Mouse (Mus musculus) testis, postnatal 10 days (tissue): ENCODE data around the gene Traip.

Experiments
- DNase-seq: peaks from one replicate; pipeline ENCODE4 v3.0.0; 2021; ENCODE audit warnings: low spot score

The Traip gene

GRCm38 (mm10) chr9:107971690-107972541 lies 22.0 kb downstream of the Traip start:
- no peak for DNase-seq

- DNase-seq = no peak
Observed at GRCm38 (mm10) chr9:107974491-107975171, 24.7 kb downstream of the Traip start.

GRCm38 (mm10) chr9:107975399-107976386 lies 25.8 kb downstream of the Traip start, which contains the start of gene Uba7:
TSS of gene Uba7 (plus strand) at chr9:107975505.
- no peak for DNase-seq

GRCm38 (mm10) chr9:107978815-107979214 lies 28.9 kb downstream of the Traip start:
- no peak for DNase-seq

- DNase-seq = no peak
Observed at GRCm38 (mm10) chr9:107981684-107982605, 32.0 kb downstream of the Traip start.

GRCm38 (mm10) chr9:107982681-107983346 lies 32.9 kb downstream of the Traip start, which contains the start of gene Gm20661:
TSS of gene Gm20661 (plus strand) at chr9:107983058.
- DNase-seq = peak; percentile 73

- peak; percentile 85 for DNase-seq
Observed at GRCm38 (mm10) chr9:107983421-107983890, 33.5 kb downstream of the Traip start.

GRCm38 (mm10) chr9:107984052-107984753 lies 34.3 kb downstream of the Traip start:
- no peak for DNase-seq

GRCm38 (mm10) chr9:107984754-107985055 lies 34.8 kb downstream of the Traip start:
- no peak for DNase-seq

GRCm38 (mm10) chr9:107985131-107986119 lies 35.5 kb downstream of the Traip start, which contains the start of gene Inka1:
TSS of gene Inka1 (minus strand) at chr9:107985879.
- peak; percentile 95 for DNase-seq

- peak; percentile 84 for DNase-seq
Observed at GRCm38 (mm10) chr9:107986376-107986775, 36.4 kb downstream of the Traip start.

- DNase-seq = no peak
Observed at GRCm38 (mm10) chr9:107987950-107988349, 38.0 kb downstream of the Traip start.

GRCm38 (mm10) chr9:107992197-107992596 lies 42.3 kb downstream of the Traip start, which contains the start of gene Cdhr4:
TSS of gene Cdhr4 (plus strand) at chr9:107992497.
- no peak for DNase-seq

GRCm38 (mm10) chr9:107993013-107993412 lies 43.1 kb downstream of the Traip start:
- no peak for DNase-seq

- DNase-seq = no peak
Observed at GRCm38 (mm10) chr9:107994464-107994863, 44.5 kb downstream of the Traip start.

GRCm38 (mm10) chr9:107995513-107995912 lies 45.6 kb downstream of the Traip start:
- no peak for DNase-seq

GRCm38 (mm10) chr9:107996049-107996448 lies 46.1 kb downstream of the Traip start, which contains the start of gene Gm20662:
TSS of gene Gm20662 (plus strand) at chr9:107996349.
- no peak for DNase-seq
